Mouse (Mus musculus) lung, embryonic 15.5 days (tissue): ENCODE results near the gene Opn4. TPM values are rescaled to one million over a fixed set of nuclear protein-coding genes. Genes with fewer than 3 reads are reported as not detected.

Experiments
- ATAC-seq: fragments of 200-750 bp; cut with Nextera tagmentation; 2 replicates; pipeline ENCODE4 v1.8.0; 2017; ENCODE audit warnings: moderate number of reproducible peaks, borderline replicate concordance; ENCODE audit not compliant: low FRiP score, low TSS enrichment; ENCODE audit errors: extremely low read depth
- H3K27ac ChIP-seq: fragments of 300-500 bp; sonication (generic); 2 replicates; pipeline ENCODE4 v1.5.1; 2015; ENCODE audit warnings: moderate library complexity, mild to moderate bottlenecking, inconsistent platforms
- H3K27me3 ChIP-seq: fragments of 300-500 bp; sonication (generic); 2 replicates; pipeline ENCODE4 v1.6.1; 2015; ENCODE audit warnings: inconsistent platforms
- H3K36me3 ChIP-seq: fragments of 300-500 bp; sonication (generic); 2 replicates; pipeline ENCODE4 v1.6.1; 2015; ENCODE audit warnings: inconsistent platforms
- H3K4me1 ChIP-seq: fragments of 300-500 bp; sonication (generic); 2 replicates; pipeline ENCODE4 v1.6.1; 2015; ENCODE audit warnings: inconsistent platforms
- H3K4me2 ChIP-seq: fragments of 300-500 bp; sonication (generic); 2 replicates; pipeline ENCODE4 v1.6.1; 2015; ENCODE audit warnings: inconsistent platforms, mild to moderate bottlenecking, moderate library complexity
- H3K4me3 ChIP-seq: fragments of 300-500 bp; sonication (generic); 2 replicates; pipeline ENCODE4 v1.5.1; 2015; ENCODE audit warnings: mild to moderate bottlenecking, inconsistent platforms
- H3K9ac ChIP-seq: fragments of 300-500 bp; sonication (generic); 2 replicates; pipeline ENCODE4 v1.6.1; 2015; ENCODE audit warnings: inconsistent platforms
- H3K9me3 ChIP-seq: fragments of 300-500 bp; sonication (generic); 2 replicates; pipeline ENCODE4 v1.6.1; 2016; ENCODE audit warnings: inconsistent platforms
- WGBS: fragments of 180-500 bp; shearing (Covaris S2); methylation state at CpG from one replicate; pipeline ENCODE4 v1.1.7; 2015; 5-methylcytosine and 5-hydroxymethylcytosine counted together
- polyA plus RNA-seq: library from polyadenylated mRNA; unstranded; fragments of >200 nt; fragmentation: Nextera tagmentation; extraction: Ambion mirVana; gene quantifications from 2 replicates; pipeline ENCODE4 v1.2.1, GENCODE M21; 2015

Opn4 gene
- polyA plus RNA-seq, 1 experiment from 2014 or later = 0.29 TPM

DNA sequence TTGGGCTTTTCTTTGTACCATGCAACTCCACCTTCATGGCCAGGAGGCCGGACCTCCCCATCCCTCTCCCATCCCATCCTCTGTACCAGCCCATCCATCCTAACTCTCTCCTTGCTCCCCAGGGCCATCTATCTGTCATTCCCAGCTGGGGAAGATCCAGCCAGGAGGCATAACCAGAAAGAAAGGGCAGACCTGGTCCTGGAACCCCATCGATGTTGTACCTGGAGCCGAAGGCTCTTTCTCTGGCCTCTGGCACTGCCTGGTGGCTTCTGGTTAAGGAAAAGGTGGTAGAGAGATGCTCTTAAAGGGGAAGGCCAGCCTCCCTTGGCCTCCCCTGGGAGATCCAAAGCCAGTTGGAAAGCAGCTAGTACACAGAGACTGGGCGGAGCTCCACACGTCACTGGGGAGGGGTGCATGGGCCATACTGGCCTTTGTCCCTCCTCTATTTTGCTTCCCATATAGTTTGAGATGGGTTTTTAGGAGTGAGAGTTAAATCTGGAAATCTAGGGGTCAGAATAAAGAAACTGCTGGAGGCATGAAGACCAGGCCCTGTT is 9.8 kb downstream of the Opn4 start:
- Histone ChIP-seq H3K9ac (no peak overlapping the region), H3K9me3 (no peaks in the 10 kb centered on the region), H3K4me3 (no peak overlapping the region), H3K27me3 (no peaks in the 10 kb centered on the region), H3K4me2 (no peak overlapping the region), H3K36me3 (no peaks in the 10 kb centered on the region), H3K27ac (no peak overlapping the region), H3K4me1 (peaks cover 8% of the 10 kb centered on the region; the same call in 1 of the 2 replicates)
- no peak for ATAC-seq
- 85% methylated on average over 5 of the region's 5 CpGs for WGBS

DNA sequence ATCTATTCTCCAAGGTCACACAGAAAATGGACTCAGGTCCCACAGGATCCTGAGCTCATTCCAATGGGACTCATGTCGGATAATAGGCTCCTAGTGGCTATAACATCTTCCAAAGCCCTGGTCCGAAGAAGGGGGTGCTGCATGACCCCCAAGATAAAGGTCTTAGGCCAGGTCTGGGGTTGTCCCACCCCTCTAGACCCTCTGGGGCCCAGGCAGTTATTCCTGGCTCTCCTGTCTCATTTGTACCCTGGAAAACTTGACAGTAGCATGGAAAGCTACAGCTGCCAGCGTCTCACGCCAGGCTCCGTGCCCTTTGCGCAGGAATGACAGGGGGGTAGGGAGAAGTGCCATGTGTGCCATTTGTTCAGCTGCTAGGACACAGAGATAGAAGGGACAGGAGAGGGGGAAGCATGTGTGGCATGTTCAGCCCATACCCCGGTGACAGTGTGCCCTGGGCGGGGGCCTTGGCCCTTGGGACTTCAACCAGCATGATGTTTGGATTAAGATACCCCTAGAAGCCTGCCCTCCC is 10.7 kb downstream of the Opn4 start:
- no peak overlapping the region for H3K27ac ChIP-seq
- H3K9me3 ChIP-seq = no peaks in the 10 kb centered on the region
- 89% methylated on average over 8 of the region's 8 CpGs for WGBS
- H3K9ac ChIP-seq = no peak overlapping the region
- ATAC-seq = no peak
- H3K4me3 ChIP-seq = no peak overlapping the region
- no peaks in the 10 kb centered on the region for H3K36me3 ChIP-seq
- H3K4me1 ChIP-seq = peaks cover 8% of the 10 kb centered on the region; the same call in 1 of the 2 replicates
- H3K27me3 ChIP-seq = no peaks in the 10 kb centered on the region
- no peak overlapping the region for H3K4me2 ChIP-seq

- no peak within 1 kb of the TSS for H3K4me3 ChIP-seq
- peaks cover 8% of the 10 kb centered on the region; the same call in 1 of the 2 replicates for H3K4me1 ChIP-seq
- H3K36me3 ChIP-seq = no peaks in the 10 kb centered on the region
- H3K9ac ChIP-seq = no peak within 1 kb of the TSS
- no peaks in the 10 kb centered on the region for H3K27me3 ChIP-seq
- H3K4me2 ChIP-seq = no peak within 1 kb of the TSS
- 60% methylated on average over 8 of the region's 8 CpGs for WGBS
- no peak within 1 kb of the TSS for H3K27ac ChIP-seq
- H3K9me3 ChIP-seq = no peaks in the 10 kb centered on the region
- no peak for ATAC-seq
Measured at GRCm38 (mm10) chr14:34588498-34588897, 11.4 kb downstream of the Opn4 start, which contains the start of gene Ldb3. Gene Ldb3, minus strand, starts transcription at chr14:34588682.

- Histone ChIP-seq H3K36me3 (no peaks in the 10 kb centered on the region), H3K27ac (no peak overlapping the region), H3K4me2 (no peak overlapping the region), H3K9ac (no peak overlapping the region), H3K9me3 (no peaks in the 10 kb centered on the region), H3K4me1 (peaks cover 8% of the 10 kb centered on the region; the same call in 1 of the 2 replicates), H3K4me3 (no peak overlapping the region), H3K27me3 (no peaks in the 10 kb centered on the region)
- WGBS = 51% methylated on average over 5 of the region's 5 CpGs
- ATAC-seq = no peak
Measured at GRCm38 (mm10) chr14:34588005-34588404, 11.9 kb downstream of the Opn4 start.

DNA sequence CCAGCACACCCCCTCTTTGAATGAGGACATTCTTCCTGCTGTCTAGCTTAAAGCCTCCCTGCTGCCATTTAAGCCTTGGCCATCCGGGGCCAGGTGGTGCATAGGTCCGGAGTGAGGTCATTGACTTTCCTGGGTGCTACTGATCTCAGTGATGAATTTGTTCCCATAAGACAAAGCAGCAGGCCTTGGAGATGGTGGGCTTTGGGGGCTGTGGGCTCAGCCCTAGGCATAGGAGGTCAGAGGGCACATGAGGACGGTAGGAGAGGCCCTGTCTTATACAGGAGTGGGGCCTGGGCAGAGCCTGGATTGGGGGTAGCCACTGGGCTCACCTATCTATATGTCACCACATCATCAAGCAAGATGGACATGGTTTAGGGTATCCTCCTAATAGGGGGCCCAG is 13.1 kb downstream of the Opn4 start:
- H3K4me3 ChIP-seq = no peak overlapping the region
- no peak for ATAC-seq
- H3K36me3 ChIP-seq = no peaks in the 10 kb centered on the region
- peaks cover 4% of the 10 kb centered on the region; the same call in 1 of the 2 replicates for H3K4me1 ChIP-seq
- no peaks in the 10 kb centered on the region for H3K27me3 ChIP-seq
- no peak overlapping the region for H3K9ac ChIP-seq
- H3K4me2 ChIP-seq = no peak overlapping the region
- H3K27ac ChIP-seq = no peak overlapping the region
- H3K9me3 ChIP-seq = no peaks in the 10 kb centered on the region
- 67% methylated on average over 3 of the region's 3 CpGs for whole genome bisulfite sequencing

DNA sequence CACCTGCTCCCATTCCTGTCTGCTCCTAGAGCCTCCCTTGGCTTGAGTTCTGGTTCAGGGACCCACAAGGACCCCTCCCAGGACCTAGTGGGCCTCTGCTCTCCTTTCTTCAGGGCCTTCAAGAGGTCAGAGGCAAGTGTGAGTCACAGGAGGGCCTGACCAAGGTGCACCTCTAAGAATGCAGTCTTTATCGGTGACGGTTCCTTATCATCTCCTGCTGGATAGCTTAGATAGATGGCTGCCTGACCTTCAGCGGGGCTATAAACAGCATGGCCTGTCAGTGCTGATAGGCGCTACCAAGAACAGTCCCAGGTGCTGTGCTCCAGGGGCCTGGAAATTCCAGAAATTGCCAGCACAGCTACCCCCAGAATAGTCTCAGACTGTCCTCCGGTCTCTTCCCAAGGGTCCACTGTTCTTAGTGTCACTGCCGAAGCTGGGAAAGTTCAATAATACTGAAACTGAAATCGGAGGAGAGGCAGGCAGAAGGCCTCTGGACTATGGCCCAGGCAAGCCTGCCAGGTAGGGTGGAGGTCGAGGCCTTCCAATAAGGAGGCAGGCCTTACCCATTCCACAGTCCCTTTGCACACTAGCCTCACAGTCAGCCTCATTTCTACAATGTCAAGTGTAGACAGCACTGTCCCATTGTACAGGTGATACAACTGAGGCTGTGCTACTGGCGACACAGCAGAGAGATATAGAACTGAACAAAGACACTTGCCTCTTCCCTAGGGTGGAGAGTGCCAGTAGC is 14.4 kb downstream of the Opn4 start:
- no peak overlapping the region for H3K4me2 ChIP-seq
- H3K9me3 ChIP-seq = no peaks in the 10 kb centered on the region
- H3K27ac ChIP-seq = no peak overlapping the region

DNA sequence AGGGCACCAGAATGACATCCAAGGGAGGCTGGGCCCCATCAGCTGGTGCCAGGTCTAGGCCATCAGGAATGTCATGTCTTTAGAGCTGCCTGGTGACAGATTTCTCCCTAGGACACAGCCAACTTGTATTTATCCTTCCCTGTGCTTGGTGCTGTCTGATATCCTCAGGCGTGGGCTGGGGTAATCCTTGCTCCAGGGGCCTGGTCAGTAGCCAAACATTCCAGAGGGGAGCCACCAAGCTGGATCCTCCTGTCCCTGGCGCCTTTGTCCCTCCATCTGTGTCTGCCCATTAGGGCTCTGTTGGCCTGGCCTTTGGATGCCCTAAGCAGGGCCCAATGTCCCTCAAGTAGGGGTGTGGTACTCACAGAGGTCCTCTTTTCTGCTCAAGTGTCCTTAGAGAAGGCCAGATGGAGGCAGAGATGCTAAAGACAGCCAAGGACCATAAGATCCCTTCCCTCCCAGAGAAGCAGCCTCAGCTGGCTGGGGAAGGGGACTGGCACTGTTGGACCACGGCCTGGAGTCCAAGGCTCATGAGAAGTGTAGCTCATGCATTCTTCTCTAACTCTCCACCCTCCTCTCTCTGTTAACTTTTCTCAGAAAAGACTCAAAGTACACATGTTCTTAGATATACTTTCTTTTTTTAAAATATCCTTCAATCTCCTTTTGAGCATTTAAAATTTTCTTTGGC is 17.1 kb downstream of the Opn4 start:
- H3K4me1 ChIP-seq = no peaks in the 10 kb centered on the region
- no peak overlapping the region for H3K4me3 ChIP-seq
- H3K9me3 ChIP-seq = no peaks in the 10 kb centered on the region
- ATAC-seq = no peak
- H3K27ac ChIP-seq = no peak overlapping the region
- WGBS = 46% methylated on average over 3 of the region's 3 CpGs
- no peaks in the 10 kb centered on the region for H3K36me3 ChIP-seq
- H3K9ac ChIP-seq = no peak overlapping the region
- H3K4me2 ChIP-seq = no peak overlapping the region
- H3K27me3 ChIP-seq = no peaks in the 10 kb centered on the region

More for the DNA sequence above, 14.4 kb downstream of the Opn4 start:
- WGBS = 53% methylated on average over 9 of the region's 9 CpGs
- Histone ChIP-seq H3K4me3 (no peak overlapping the region), H3K4me1 (no peaks in the 10 kb centered on the region), H3K27me3 (no peaks in the 10 kb centered on the region), H3K9ac (no peak overlapping the region), H3K36me3 (no peaks in the 10 kb centered on the region)
- no peak for ATAC-seq

- Histone ChIP-seq H3K36me3 (no peaks in the 10 kb centered on the region), H3K27me3 (no peaks in the 10 kb centered on the region), H3K9me3 (no peaks in the 10 kb centered on the region), H3K4me2 (no peak overlapping the region), H3K27ac (no peak overlapping the region), H3K9ac (no peak overlapping the region), H3K4me1 (no peaks in the 10 kb centered on the region), H3K4me3 (no peak overlapping the region)
- WGBS = 80% methylated on average over 4 of the region's 4 CpGs
- no peak for ATAC-seq
Measured at GRCm38 (mm10) chr14:34576858-34577257, 23.1 kb downstream of the Opn4 start.

- 53% methylated on average over 2 of the region's 2 CpGs for WGBS
Measured at GRCm38 (mm10) chr14:34574068-34574467, 25.9 kb downstream of the Opn4 start.

DNA sequence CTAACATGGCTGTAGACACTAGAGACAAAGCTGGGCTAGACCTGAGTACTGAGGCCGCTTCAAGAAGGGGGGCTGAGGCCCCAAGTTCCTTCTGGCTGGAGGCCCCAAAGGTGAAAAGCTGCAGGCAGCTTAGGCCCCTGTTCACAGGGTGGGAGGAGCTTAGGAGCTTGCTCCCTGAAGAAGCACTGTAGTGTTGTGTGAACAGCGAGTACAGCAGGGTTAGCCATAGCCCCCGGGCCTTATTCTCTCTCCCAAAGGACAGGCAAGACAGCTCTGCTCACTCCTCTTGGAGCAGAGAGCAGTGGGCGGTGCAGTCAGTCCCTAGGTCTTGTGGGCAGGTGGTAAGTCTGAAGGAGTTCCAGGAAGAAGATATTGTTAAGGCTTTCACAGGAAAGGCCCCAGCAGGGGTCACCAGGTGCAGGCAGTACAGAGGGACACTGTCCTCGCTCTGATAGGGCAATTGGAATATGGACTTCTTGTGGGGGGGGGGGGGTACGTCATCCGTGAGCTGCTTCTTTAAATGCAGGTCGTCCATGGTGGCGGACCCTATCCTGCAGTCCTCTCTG is 26.5 kb downstream of the Opn4 start:
- no peak overlapping the region for H3K4me2 ChIP-seq
- WGBS = 71% methylated on average over 9 of the region's 9 CpGs
- no peaks in the 10 kb centered on the region for H3K9me3 ChIP-seq
- no peak overlapping the region for H3K9ac ChIP-seq
- 0 out of 2 replicates have a peak, but pooled peaks cover 10% of the 10 kb centered on the region for H3K4me1 ChIP-seq
- ATAC-seq = no peak
- H3K27ac ChIP-seq = no peak overlapping the region
- no peaks in the 10 kb centered on the region for H3K27me3 ChIP-seq
- no peaks in the 10 kb centered on the region for H3K36me3 ChIP-seq
- H3K4me3 ChIP-seq = no peak overlapping the region

More at GRCm38 (mm10) chr14:34574068-34574467, 25.9 kb downstream of the Opn4 start:
- Histone ChIP-seq H3K27me3 (no peaks in the 10 kb centered on the region), H3K36me3 (no peaks in the 10 kb centered on the region), H3K9ac (no peak overlapping the region), H3K4me1 (0 out of 2 replicates have a peak, but pooled peaks cover 8% of the 10 kb centered on the region), H3K9me3 (no peaks in the 10 kb centered on the region), H3K27ac (no peak overlapping the region), H3K4me3 (no peak overlapping the region), H3K4me2 (no peak overlapping the region)
- ATAC-seq = peak; percentile 28; the same call in 1 of the 2 replicates

GRCm38 (mm10) chr14:34571610-34572387 is 28.1 kb downstream of the Opn4 start:
- no peaks in the 10 kb centered on the region for H3K27me3 ChIP-seq
- no peak overlapping the region for H3K9ac ChIP-seq
- H3K36me3 ChIP-seq = no peaks in the 10 kb centered on the region
- WGBS = 79% methylated on average over 17 of the region's 17 CpGs
- H3K4me3 ChIP-seq = no peak overlapping the region
- H3K27ac ChIP-seq = no peak overlapping the region
- H3K4me1 ChIP-seq = 0 out of 2 replicates have a peak, but pooled peaks cover 10% of the 10 kb centered on the region
- no peak for ATAC-seq
- H3K9me3 ChIP-seq = no peaks in the 10 kb centered on the region
- H3K4me2 ChIP-seq = no peak overlapping the region
